Mouse (Mus musculus) thymus, postnatal 25 days (tissue): ENCODE results near the gene Pdgfa.

ENCODE experiments used
- DNase-seq: peaks from one replicate; pipeline ENCODE4 v3.0.0; 2022

The Pdgfa gene

GRCm38 (mm10) chr5:138997171-138997788, at the start of gene Pdgfa:
Gene Pdgfa, minus strand, starts transcription at chr5:138997370.
- no peak for DNase-seq

GRCm38 (mm10) chr5:139046636-139047035, 49.5 kb upstream of the Pdgfa start:
- DNase-seq, result no peak

- DNase-seq, result no peak
These were observed 46.4 kb upstream of the Pdgfa start for GRCm38 (mm10) chr5:139043546-139043945.

GRCm38 (mm10) chr5:139042299-139042698, 45.1 kb upstream of the Pdgfa start:
- DNase-seq, result no peak

GRCm38 (mm10) chr5:139035171-139035570, 38.0 kb upstream of the Pdgfa start:
- no peak for DNase-seq

GRCm38 (mm10) chr5:139034746-139035145, 37.6 kb upstream of the Pdgfa start:
- DNase-seq, result peak; percentile 8

GRCm38 (mm10) chr5:139033406-139034317, 36.5 kb upstream of the Pdgfa start:
- DNase-seq, result no peak

- DNase-seq, result no peak
These were observed 30.4 kb upstream of the Pdgfa start for GRCm38 (mm10) chr5:139027603-139028002.

GRCm38 (mm10) chr5:139024351-139025105, 27.4 kb upstream of the Pdgfa start:
- DNase-seq, result no peak

- DNase-seq, result no peak
These were observed 23.4 kb upstream of the Pdgfa start for GRCm38 (mm10) chr5:139020595-139020994.

- no peak for DNase-seq
These were observed 20.4 kb upstream of the Pdgfa start for GRCm38 (mm10) chr5:139017371-139018124.

GRCm38 (mm10) chr5:139015097-139015496, 17.9 kb upstream of the Pdgfa start:
- DNase-seq, result no peak

- DNase-seq, result no peak
These were observed 13.5 kb upstream of the Pdgfa start for GRCm38 (mm10) chr5:139010649-139011048.

- DNase-seq, result no peak
These were observed 10.1 kb upstream of the Pdgfa start for GRCm38 (mm10) chr5:139007141-139007775.

GRCm38 (mm10) chr5:139004588-139004987, 7.4 kb upstream of the Pdgfa start:
- no peak for DNase-seq

GRCm38 (mm10) chr5:138999716-139000115, 2.5 kb upstream of the Pdgfa start:
- DNase-seq, result no peak

GRCm38 (mm10) chr5:138997936-138998580, 888 bp upstream of the Pdgfa start:
- DNase-seq, result no peak

GRCm38 (mm10) chr5:138996322-138997073, 672 bp downstream of the Pdgfa start:
- no peak for DNase-seq

GRCm38 (mm10) chr5:138995721-138996311, 1.4 kb downstream of the Pdgfa start:
- peak; percentile 27 for DNase-seq
